Mouse (Mus musculus) intestine, embryonic 16.5 days (tissue): ENCODE measurements around the gene Abhd4. TPM values are rescaled to one million over a fixed set of nuclear protein-coding genes. Genes with fewer than 3 reads are reported as not detected.

Source experiments
- ATAC-seq: fragments of 200-750 bp; cut with Nextera tagmentation; 2 replicates; pipeline ENCODE4 v1.8.0; 2017; ENCODE audit warnings: moderate TSS enrichment, moderate library complexity
- H3K27ac ChIP-seq: fragments of 300-500 bp; sonication (generic); 2 replicates; pipeline ENCODE4 v1.5.1; 2014; ENCODE audit warnings: mild to moderate bottlenecking, low read length
- H3K27me3 ChIP-seq: fragments of 300-500 bp; sonication (generic); replicated peaks from 2 replicates; pipeline ENCODE4 v1.6.1; 2014; ENCODE audit warnings: low read length, control low read depth, mixed read lengths; ENCODE audit not compliant: control insufficient read depth, insufficient read depth
- H3K36me3 ChIP-seq: fragments of 300-500 bp; sonication (generic); 2 replicates; pipeline ENCODE4 v1.6.1; 2014; ENCODE audit warnings: low read length, control low read depth; ENCODE audit not compliant: control insufficient read depth, insufficient read depth
- H3K4me1 ChIP-seq: fragments of 300-500 bp; sonication (generic); 2 replicates; pipeline ENCODE4 v1.6.1; 2014; ENCODE audit warnings: low read length, control low read depth, mixed read lengths; ENCODE audit not compliant: control insufficient read depth, insufficient read depth
- H3K4me2 ChIP-seq: fragments of 300-500 bp; sonication (generic); 2 replicates; pipeline ENCODE4 v1.6.1; 2014; ENCODE audit warnings: low read depth, low read length, control low read depth
- H3K4me3 ChIP-seq: fragments of 300-500 bp; sonication (generic); 2 replicates; pipeline ENCODE4 v1.5.1; 2014; ENCODE audit warnings: mild to moderate bottlenecking, low read length
- H3K9ac ChIP-seq: fragments of 300-500 bp; sonication (generic); 2 replicates; pipeline ENCODE4 v1.6.1; 2014; ENCODE audit warnings: low read depth, low read length
- H3K9me3 ChIP-seq: fragments of 300-500 bp; sonication (generic); 2 replicates; pipeline ENCODE4 v1.6.1; 2016; ENCODE audit warnings: low read length, control low read depth; ENCODE audit not compliant: control insufficient read depth
- WGBS: fragments of 180-500 bp; shearing (Covaris S2); extraction: QIAGEN DNeasy Blood & Tissue Kit; methylation state at CpG from one replicate; pipeline ENCODE4 v1.1.7; 2014; 5-methylcytosine and 5-hydroxymethylcytosine counted together
- polyA plus RNA-seq: library from polyadenylated mRNA; unstranded; fragments of >200 nt; fragmentation: Nextera tagmentation; extraction: Ambion mirVana; gene quantifications from 2 replicates; pipeline ENCODE4 v1.2.1, GENCODE M21; 2015

Abhd4 gene
- polyA plus RNA-seq = 47.4 and 47.8 TPM in 2 replicates

DNA sequence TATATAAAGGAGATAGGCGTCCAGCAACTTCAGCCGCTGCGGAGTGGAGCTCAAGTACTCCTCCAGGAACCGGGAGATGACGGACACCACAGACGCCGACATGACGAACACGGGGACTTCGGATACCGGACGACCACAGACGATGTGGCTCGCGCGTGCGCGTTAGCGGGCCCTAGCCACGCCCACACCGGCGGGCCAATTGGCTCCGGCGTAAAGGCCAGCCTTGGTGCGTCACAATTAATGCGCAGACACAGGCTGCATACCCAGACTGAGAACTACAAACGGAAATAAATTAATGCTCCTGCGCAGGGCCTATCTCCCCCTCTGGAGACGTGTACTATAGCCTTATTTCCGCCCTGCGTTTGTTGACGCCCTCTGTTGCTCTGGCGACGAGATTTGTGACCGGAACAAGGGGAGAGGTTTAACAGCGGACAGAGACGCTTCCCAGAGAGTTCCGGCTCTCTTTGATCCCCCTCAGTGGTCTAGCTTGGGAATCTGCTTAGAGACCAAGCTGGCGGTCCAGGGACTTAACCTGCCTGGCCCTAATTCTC, at the start of gene Abhd4, which contains the start of gene Dad1:
Abhd4 (plus strand) TSS at position 448 of the 551 bp plus-strand sequence.
Dad1 (minus strand) TSS at position 364 of the 551 bp plus-strand sequence.
- no peaks in the 10 kb centered on the region for H3K36me3 ChIP-seq
- peaks cover 42% of the 10 kb centered on the region for H3K4me1 ChIP-seq
- no peaks in the 10 kb centered on the region for H3K27me3 ChIP-seq
- peak within 1 kb of the TSS; percentile 95 for H3K27ac ChIP-seq
- H3K4me2 ChIP-seq = peak within 1 kb of the TSS; percentile 76
- ATAC-seq = peak; percentile 99
- H3K4me3 ChIP-seq = peak within 1 kb of the TSS; percentile 88
- WGBS = under 1% methylated on average over 39 of the region's 39 CpGs
- H3K9ac ChIP-seq = peak within 1 kb of the TSS; percentile 84
- H3K9me3 ChIP-seq = no peaks in the 10 kb centered on the region

DNA sequence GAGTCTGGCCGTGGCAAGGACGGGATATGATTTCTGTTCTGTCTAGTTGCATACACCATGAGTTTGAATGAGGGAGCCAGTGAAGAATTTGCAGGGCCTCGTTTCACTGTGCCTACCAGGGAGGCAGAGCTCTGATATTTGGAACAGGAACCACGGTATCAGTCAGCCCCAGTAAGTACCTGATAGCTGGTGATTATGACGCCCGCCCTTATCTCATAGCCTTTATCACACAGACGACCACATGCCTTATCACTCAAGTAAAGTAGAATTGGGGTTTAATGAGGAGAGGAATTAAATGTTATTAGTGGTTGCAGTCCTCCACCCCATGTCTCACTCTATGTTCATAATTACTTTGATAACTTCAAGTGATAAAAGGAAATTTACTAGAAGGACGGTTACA, 49.7 kb upstream of the Abhd4 start:
- H3K4me2 ChIP-seq = no peak overlapping the region

DNA sequence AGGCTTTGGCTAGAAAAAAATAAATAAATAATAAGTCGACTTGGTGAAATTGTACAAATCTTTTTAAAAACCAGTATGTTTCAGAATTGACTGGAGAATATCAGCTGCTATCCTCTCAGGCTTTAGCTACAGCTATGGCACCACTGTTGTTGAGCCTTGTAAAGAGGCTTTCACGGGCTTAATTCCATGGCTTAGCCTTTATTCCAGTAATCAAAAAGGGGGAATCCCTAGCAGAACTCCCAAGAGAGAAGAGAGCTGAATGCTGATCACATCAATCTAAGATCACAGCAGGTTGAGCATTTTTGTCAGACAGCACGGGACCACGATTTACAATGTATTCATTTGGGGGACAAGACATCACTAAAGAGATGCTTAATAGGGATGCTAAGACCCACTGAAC, 49.2 kb upstream of the Abhd4 start:
- H3K27me3 ChIP-seq = no peaks in the 10 kb centered on the region
- no peak overlapping the region for H3K9ac ChIP-seq
- ATAC-seq = no peak
- H3K9me3 ChIP-seq = no peaks in the 10 kb centered on the region
- WGBS = 71% methylated on average over 4 of the region's 4 CpGs
- H3K36me3 ChIP-seq = no peaks in the 10 kb centered on the region
- no peak overlapping the region for H3K4me2 ChIP-seq
- H3K27ac ChIP-seq = no peak overlapping the region
- H3K4me1 ChIP-seq = peaks cover 5% of the 10 kb centered on the region; the same call in 1 of the 2 replicates
- H3K4me3 ChIP-seq = no peak overlapping the region

More for the DNA sequence above, 49.7 kb upstream of the Abhd4 start:
- peaks cover 5% of the 10 kb centered on the region; the same call in 1 of the 2 replicates for H3K4me1 ChIP-seq
- no peaks in the 10 kb centered on the region for H3K36me3 ChIP-seq
- H3K4me3 ChIP-seq = no peak overlapping the region
- H3K27me3 ChIP-seq = no peaks in the 10 kb centered on the region
- no peak for ATAC-seq
- no peaks in the 10 kb centered on the region for H3K9me3 ChIP-seq
- no peak overlapping the region for H3K27ac ChIP-seq
- WGBS = 56% methylated on average over 8 of the region's 8 CpGs
- H3K9ac ChIP-seq = no peak overlapping the region

DNA sequence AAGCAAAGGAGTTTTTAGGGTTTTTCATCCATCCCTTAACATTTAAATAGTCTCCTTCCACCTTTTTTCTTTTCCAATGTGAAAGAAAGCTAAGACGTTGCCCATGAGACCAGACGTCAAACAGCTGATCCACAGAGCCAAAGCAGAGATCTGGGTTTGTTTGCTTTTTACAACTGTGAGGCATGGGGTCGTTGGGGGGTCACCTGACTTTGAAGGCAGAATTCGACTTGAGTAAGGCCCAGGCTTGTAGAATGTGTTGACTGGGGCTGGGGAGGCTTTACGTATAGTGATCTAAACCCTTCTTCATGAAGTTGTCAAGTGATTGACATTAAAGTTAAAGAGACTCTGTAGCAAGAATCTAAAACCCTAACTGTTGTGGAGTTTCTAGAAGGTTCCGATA, 48.1 kb upstream of the Abhd4 start:
- no peak overlapping the region for H3K4me2 ChIP-seq
- H3K4me3 ChIP-seq = no peak overlapping the region
- H3K9ac ChIP-seq = no peak overlapping the region
- no peaks in the 10 kb centered on the region for H3K9me3 ChIP-seq
- no peak overlapping the region for H3K27ac ChIP-seq
- no peak for ATAC-seq
- H3K4me1 ChIP-seq = peaks cover 5% of the 10 kb centered on the region; the same call in 1 of the 2 replicates
- no peaks in the 10 kb centered on the region for H3K27me3 ChIP-seq
- no peaks in the 10 kb centered on the region for H3K36me3 ChIP-seq
- WGBS = 46% methylated on average over 6 of the region's 6 CpGs

GRCm38 (mm10) chr14:54206309-54206708, 47.7 kb upstream of the Abhd4 start:
- no peaks in the 10 kb centered on the region for H3K36me3 ChIP-seq
- H3K27ac ChIP-seq = peak overlapping the region; percentile 47; the same call in 1 of the 2 replicates
- no peak for ATAC-seq
- H3K9ac ChIP-seq = no peak overlapping the region
- H3K9me3 ChIP-seq = no peaks in the 10 kb centered on the region
- H3K4me1 ChIP-seq = peaks cover 5% of the 10 kb centered on the region; the same call in 1 of the 2 replicates
- H3K27me3 ChIP-seq = no peaks in the 10 kb centered on the region
- no peak overlapping the region for H3K4me2 ChIP-seq
- WGBS = 67% methylated on average over 5 of the region's 5 CpGs
- no peak overlapping the region for H3K4me3 ChIP-seq

- no peaks in the 10 kb centered on the region for H3K27me3 ChIP-seq
- ATAC-seq = peak; percentile 64
- H3K36me3 ChIP-seq = no peaks in the 10 kb centered on the region
- no peak overlapping the region for H3K9ac ChIP-seq
- H3K27ac ChIP-seq = peak overlapping the region; percentile 4; the same call in 1 of the 2 replicates
- no peaks in the 10 kb centered on the region for H3K9me3 ChIP-seq
- peaks cover 5% of the 10 kb centered on the region; the same call in 1 of the 2 replicates for H3K4me1 ChIP-seq
- no peak overlapping the region for H3K4me2 ChIP-seq
- no peak overlapping the region for H3K4me3 ChIP-seq
- WGBS = 37% methylated on average over 15 of the region's 15 CpGs
Measured at GRCm38 (mm10) chr14:54206750-54207550, 47.0 kb upstream of the Abhd4 start.

GRCm38 (mm10) chr14:54207924-54208323, 46.1 kb upstream of the Abhd4 start:
- WGBS = 77% methylated on average over 5 of the region's 5 CpGs
- Histone ChIP-seq H3K4me2 (no peak overlapping the region), H3K36me3 (no peaks in the 10 kb centered on the region), H3K4me1 (peaks cover 5% of the 10 kb centered on the region; the same call in 1 of the 2 replicates), H3K27ac (no peak overlapping the region; the same call in 1 of the 2 replicates), H3K9ac (no peak overlapping the region), H3K9me3 (no peaks in the 10 kb centered on the region), H3K27me3 (no peaks in the 10 kb centered on the region), H3K4me3 (no peak overlapping the region)
- no peak for ATAC-seq

- Histone ChIP-seq H3K27me3 (no peaks in the 10 kb centered on the region), H3K9me3 (no peaks in the 10 kb centered on the region), H3K4me1 (peaks cover 5% of the 10 kb centered on the region; the same call in 1 of the 2 replicates), H3K9ac (no peak overlapping the region), H3K27ac (no peak overlapping the region), H3K36me3 (no peaks in the 10 kb centered on the region), H3K4me3 (no peak overlapping the region), H3K4me2 (no peak overlapping the region)
- 69% methylated on average over 6 of the region's 6 CpGs for WGBS
- no peak for ATAC-seq
Measured at GRCm38 (mm10) chr14:54208741-54209140, 45.2 kb upstream of the Abhd4 start.

GRCm38 (mm10) chr14:54209932-54210331, 44.1 kb upstream of the Abhd4 start:
- no peak overlapping the region for H3K27ac ChIP-seq
- H3K9ac ChIP-seq = no peak overlapping the region
- ATAC-seq = no peak
- H3K4me3 ChIP-seq = no peak overlapping the region
- H3K36me3 ChIP-seq = no peaks in the 10 kb centered on the region
- H3K9me3 ChIP-seq = no peaks in the 10 kb centered on the region
- no peak overlapping the region for H3K4me2 ChIP-seq
- WGBS = 69% methylated on average over 5 of the region's 5 CpGs
- peaks cover 7% of the 10 kb centered on the region; the same call in 1 of the 2 replicates for H3K4me1 ChIP-seq
- no peaks in the 10 kb centered on the region for H3K27me3 ChIP-seq
